Mouse (Mus musculus): ENCODE measurements at regions not wholly inside any gene's neighbourhood (a gene's known extent, or its start where the extent isn't known, plus 50 kb on each side); places are given as distances from the start of the nearest gene placed in this dataset.

GRCm38 (mm10) chr3:57976640-57977229 is 128.9 kb upstream of the Pfn2 start:
- Histone ChIP-seq H3K9me3 (ENCODE audit: control insufficient read depth, low read length) (no peaks in the 10 kb centered on the region), H3K36me3 (ENCODE audit: control insufficient read depth, insufficient read depth, low read length) (no peaks in the 10 kb centered on the region), H3K4me3 (ENCODE audit: low read length) (no peak overlapping the region), H3K4me2 (replicated peaks; ENCODE audit: low read depth, low read length) (no peak overlapping the region), H3K27me3 (ENCODE audit: control insufficient read depth, insufficient read depth, low read length) (no peaks in the 10 kb centered on the region), H3K27ac (ENCODE audit: low read depth, low read length) (no peak overlapping the region; the same call in 1 of the 2 replicates), H3K9ac (ENCODE audit: low read depth, low read length) (no peak overlapping the region), H3K4me1 (ENCODE audit: control insufficient read depth, insufficient read depth, low read length) (peaks cover 11% of the 10 kb centered on the region)
- WGBS: 80% methylated on average over 5 of the region's 5 CpGs
- ATAC-seq (ENCODE audit: low FRiP score, low TSS enrichment): no peak

GRCm38 (mm10) chr3:57988175-57988574 is 140.3 kb upstream of the Pfn2 start:
- ATAC-seq (ENCODE audit: low FRiP score, low TSS enrichment): no peak
- no peak overlapping the region for H3K4me2 ChIP-seq (replicated peaks; ENCODE audit: low read depth, low read length)
- H3K27ac ChIP-seq (ENCODE audit: low read depth, low read length): no peak overlapping the region

GRCm38 (mm10) chr3:57990738-57991137 is 142.9 kb upstream of the Pfn2 start:
- no peaks in the 10 kb centered on the region for H3K36me3 ChIP-seq (ENCODE audit: control insufficient read depth, insufficient read depth, low read length)
- H3K9me3 ChIP-seq (ENCODE audit: control insufficient read depth, low read length): no peaks in the 10 kb centered on the region
- H3K27me3 ChIP-seq (ENCODE audit: control insufficient read depth, insufficient read depth, low read length): no peaks in the 10 kb centered on the region
- H3K27ac ChIP-seq (ENCODE audit: low read depth, low read length): no peak overlapping the region
- no peak overlapping the region for H3K4me3 ChIP-seq (ENCODE audit: low read length)
- H3K4me1 ChIP-seq (ENCODE audit: control insufficient read depth, insufficient read depth, low read length): no peaks in the 10 kb centered on the region
- no peak overlapping the region for H3K9ac ChIP-seq (ENCODE audit: low read depth, low read length)
- no peak overlapping the region for H3K4me2 ChIP-seq (replicated peaks; ENCODE audit: low read depth, low read length)
- 51% methylated on average over 1 of the region's 1 CpGs for WGBS
- ATAC-seq (ENCODE audit: low FRiP score, low TSS enrichment): no peak

More at GRCm38 (mm10) chr3:57988175-57988574, 140.3 kb upstream of the Pfn2 start:
- no peak overlapping the region for H3K9ac ChIP-seq (ENCODE audit: low read depth, low read length)
- H3K4me1 ChIP-seq (ENCODE audit: control insufficient read depth, insufficient read depth, low read length): no peaks in the 10 kb centered on the region
- no peaks in the 10 kb centered on the region for H3K36me3 ChIP-seq (ENCODE audit: control insufficient read depth, insufficient read depth, low read length)
- no peaks in the 10 kb centered on the region for H3K9me3 ChIP-seq (ENCODE audit: control insufficient read depth, low read length)
- H3K27me3 ChIP-seq (ENCODE audit: control insufficient read depth, insufficient read depth, low read length): no peaks in the 10 kb centered on the region
- H3K4me3 ChIP-seq (ENCODE audit: low read length): no peak overlapping the region
- 79% methylated on average over 3 of the region's 3 CpGs for WGBS

GRCm38 (mm10) chr3:57998121-57999102 is 150.5 kb upstream of the Pfn2 start:
- H3K4me2 ChIP-seq (replicated peaks; ENCODE audit: low read depth, low read length): no peak overlapping the region
- H3K4me3 ChIP-seq (ENCODE audit: low read length): no peak overlapping the region
- ATAC-seq (ENCODE audit: low FRiP score, low TSS enrichment): no peak
- no peak overlapping the region for H3K27ac ChIP-seq (ENCODE audit: low read depth, low read length)
- WGBS: 81% methylated on average over 6 of the region's 6 CpGs
- no peaks in the 10 kb centered on the region for H3K27me3 ChIP-seq (ENCODE audit: control insufficient read depth, insufficient read depth, low read length)
- H3K9me3 ChIP-seq (ENCODE audit: control insufficient read depth, low read length): no peaks in the 10 kb centered on the region
- no peaks in the 10 kb centered on the region for H3K36me3 ChIP-seq (ENCODE audit: control insufficient read depth, insufficient read depth, low read length)
- no peak overlapping the region for H3K9ac ChIP-seq (ENCODE audit: low read depth, low read length)
- H3K4me1 ChIP-seq (ENCODE audit: control insufficient read depth, insufficient read depth, low read length): no peaks in the 10 kb centered on the region

GRCm38 (mm10) chr3:58002792-58003574 is 155.1 kb upstream of the Pfn2 start:
- no peaks in the 10 kb centered on the region for H3K36me3 ChIP-seq (ENCODE audit: control insufficient read depth, insufficient read depth, low read length)
- 39% methylated on average over 7 of the region's 7 CpGs for WGBS
- no peak overlapping the region for H3K27ac ChIP-seq (ENCODE audit: low read depth, low read length)
- no peak overlapping the region for H3K4me2 ChIP-seq (replicated peaks; ENCODE audit: low read depth, low read length)
- H3K9ac ChIP-seq (ENCODE audit: low read depth, low read length): no peak overlapping the region
- ATAC-seq (ENCODE audit: low FRiP score, low TSS enrichment): no peak
- H3K4me1 ChIP-seq (ENCODE audit: control insufficient read depth, insufficient read depth, low read length): no peaks in the 10 kb centered on the region
- H3K9me3 ChIP-seq (ENCODE audit: control insufficient read depth, low read length): no peaks in the 10 kb centered on the region
- no peak overlapping the region for H3K4me3 ChIP-seq (ENCODE audit: low read length)
- H3K27me3 ChIP-seq (ENCODE audit: control insufficient read depth, insufficient read depth, low read length): no peaks in the 10 kb centered on the region

GRCm38 (mm10) chr3:58024750-58025392 is 177.0 kb upstream of the Pfn2 start:
- WGBS: 67% methylated on average over 3 of the region's 3 CpGs
- no peak overlapping the region for H3K4me2 ChIP-seq (replicated peaks; ENCODE audit: low read depth, low read length)
- no peak for ATAC-seq (ENCODE audit: low FRiP score, low TSS enrichment)
- no peaks in the 10 kb centered on the region for H3K4me1 ChIP-seq (ENCODE audit: control insufficient read depth, insufficient read depth, low read length)
- no peaks in the 10 kb centered on the region for H3K9me3 ChIP-seq (ENCODE audit: control insufficient read depth, low read length)
- H3K27me3 ChIP-seq (ENCODE audit: control insufficient read depth, insufficient read depth, low read length): no peaks in the 10 kb centered on the region
- H3K4me3 ChIP-seq (ENCODE audit: low read length): no peak overlapping the region
- H3K36me3 ChIP-seq (ENCODE audit: control insufficient read depth, insufficient read depth, low read length): no peaks in the 10 kb centered on the region
- no peak overlapping the region for H3K9ac ChIP-seq (ENCODE audit: low read depth, low read length)
- no peak overlapping the region for H3K27ac ChIP-seq (ENCODE audit: low read depth, low read length)

- WGBS: 100% methylated on average over 1 of the region's 1 CpGs
- Histone ChIP-seq H3K27ac (ENCODE audit: low read depth, low read length) (no peak overlapping the region), H3K4me3 (ENCODE audit: low read length) (no peak overlapping the region), H3K4me2 (replicated peaks; ENCODE audit: low read depth, low read length) (no peak overlapping the region), H3K36me3 (ENCODE audit: control insufficient read depth, insufficient read depth, low read length) (no peaks in the 10 kb centered on the region), H3K9ac (ENCODE audit: low read depth, low read length) (no peak overlapping the region), H3K27me3 (ENCODE audit: control insufficient read depth, insufficient read depth, low read length) (no peaks in the 10 kb centered on the region), H3K4me1 (ENCODE audit: control insufficient read depth, insufficient read depth, low read length) (no peaks in the 10 kb centered on the region), H3K9me3 (ENCODE audit: control insufficient read depth, low read length) (no peaks in the 10 kb centered on the region)
- ATAC-seq (ENCODE audit: low FRiP score, low TSS enrichment): no peak
Observed at GRCm38 (mm10) chr3:58049618-58050017, 201.7 kb upstream of the Pfn2 start.

GRCm38 (mm10) chr3:58054726-58055125 is 206.8 kb upstream of the Pfn2 start:
- no peak overlapping the region for H3K27ac ChIP-seq (ENCODE audit: low read depth, low read length)
- no peaks in the 10 kb centered on the region for H3K36me3 ChIP-seq (ENCODE audit: control insufficient read depth, insufficient read depth, low read length)
- H3K9me3 ChIP-seq (ENCODE audit: control insufficient read depth, low read length): no peaks in the 10 kb centered on the region
- H3K27me3 ChIP-seq (ENCODE audit: control insufficient read depth, insufficient read depth, low read length): no peaks in the 10 kb centered on the region
- no peak for ATAC-seq (ENCODE audit: low FRiP score, low TSS enrichment)
- H3K9ac ChIP-seq (ENCODE audit: low read depth, low read length): no peak overlapping the region
- WGBS: 77% methylated on average over 7 of the region's 7 CpGs
- no peak overlapping the region for H3K4me2 ChIP-seq (replicated peaks; ENCODE audit: low read depth, low read length)
- H3K4me3 ChIP-seq (ENCODE audit: low read length): no peak overlapping the region
- no peaks in the 10 kb centered on the region for H3K4me1 ChIP-seq (ENCODE audit: control insufficient read depth, insufficient read depth, low read length)
